Mouse (Mus musculus): ENCODE data around the gene Unc45b.
A peak's percentile ranks its signal among the peaks of the same experiment; 100 is the strongest.
"Not testable (repeated sequence)": the region's sequence is repeated elsewhere in the genome, so short reads cannot be mapped to it uniquely, and the experiment has no call there.

Gene Unc45b

GRCm38 (mm10) chr11:82897478-82897877 lies 12.9 kb upstream of the Unc45b start:
- DNase-seq (ENCODE audit: low read depth): peak; percentile 32

- DNase-seq (ENCODE audit: low read depth): no peak
Observed at GRCm38 (mm10) chr11:82899720-82900119, 10.6 kb upstream of the Unc45b start.

DNA sequence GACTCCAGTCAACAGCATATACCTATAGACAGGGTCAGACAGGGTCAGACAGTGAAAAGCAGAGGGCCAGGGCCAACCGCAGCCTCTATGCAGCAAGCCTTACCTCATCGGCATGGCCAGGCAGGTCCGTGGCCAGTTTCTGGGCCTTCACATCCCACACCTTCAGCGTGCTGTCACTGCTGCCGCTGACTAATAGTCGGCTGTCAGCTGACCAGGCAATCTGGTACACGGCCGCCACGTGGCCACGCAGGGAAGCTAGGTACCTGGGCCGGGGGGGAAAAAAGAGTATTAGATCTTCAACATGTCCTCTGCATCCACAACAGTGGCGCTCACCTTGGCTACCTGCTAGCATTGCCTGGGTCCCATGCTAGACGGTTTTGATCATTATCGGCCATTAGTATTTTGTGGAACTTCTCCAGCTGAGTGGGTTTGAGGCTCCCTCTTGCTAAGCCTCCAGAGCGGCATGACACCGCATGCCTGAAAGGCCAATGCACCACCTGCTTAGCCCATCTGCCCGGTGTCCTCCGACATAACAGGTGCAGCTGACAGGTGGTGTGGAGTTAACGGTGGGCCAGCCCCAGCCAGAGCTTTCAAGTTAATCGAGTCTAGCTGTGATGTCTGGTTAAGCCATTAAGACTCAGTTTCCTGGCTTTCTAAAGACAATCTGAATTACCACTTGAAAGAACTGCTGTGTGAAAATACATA lies 8.6 kb upstream of the Unc45b start:
- no peak for DNase-seq (ENCODE audit: low read depth)

DNA sequence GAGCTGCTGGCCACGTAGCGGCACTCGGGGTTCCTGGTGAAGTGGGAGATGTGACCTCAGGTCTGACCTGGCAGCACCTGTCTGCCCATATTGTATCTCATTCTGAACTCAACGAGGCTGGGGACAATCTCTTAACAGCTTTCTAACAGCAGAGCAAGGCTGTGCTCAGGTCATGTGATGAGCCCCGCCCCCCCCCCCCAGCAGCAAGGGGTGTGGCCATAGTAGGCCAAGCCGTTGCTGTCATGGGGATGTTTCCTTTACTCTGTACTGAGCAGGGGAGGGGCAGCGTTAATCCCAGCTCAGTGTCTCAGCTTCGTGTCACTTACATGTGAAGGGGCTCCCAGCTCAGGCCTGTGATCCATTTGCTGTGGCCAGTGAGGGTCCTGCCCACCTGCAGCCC lies 5.4 kb upstream of the Unc45b start:
- DNase-seq (ENCODE audit: low read depth): no peak

DNA sequence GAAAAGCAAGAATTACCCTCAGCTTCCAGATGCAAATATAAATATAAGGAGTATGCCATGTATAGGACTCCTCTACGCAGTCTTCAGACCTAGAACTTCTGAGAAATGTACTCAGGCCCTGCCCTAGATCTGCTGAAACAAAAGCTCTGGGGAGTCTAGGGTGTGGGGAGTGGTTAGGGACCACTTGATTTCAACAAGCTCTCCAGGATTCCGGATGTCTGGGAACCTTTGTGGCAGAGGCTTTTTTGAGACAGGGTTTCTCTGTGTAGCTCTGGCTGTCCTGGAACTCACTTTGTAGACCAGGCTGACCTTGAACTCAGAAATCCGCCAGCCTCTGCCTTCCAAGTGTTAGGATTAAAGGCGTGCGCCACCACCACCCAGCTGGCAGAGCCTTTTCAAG lies 4.5 kb upstream of the Unc45b start:
- no peak for DNase-seq (ENCODE audit: low read depth)

DNA sequence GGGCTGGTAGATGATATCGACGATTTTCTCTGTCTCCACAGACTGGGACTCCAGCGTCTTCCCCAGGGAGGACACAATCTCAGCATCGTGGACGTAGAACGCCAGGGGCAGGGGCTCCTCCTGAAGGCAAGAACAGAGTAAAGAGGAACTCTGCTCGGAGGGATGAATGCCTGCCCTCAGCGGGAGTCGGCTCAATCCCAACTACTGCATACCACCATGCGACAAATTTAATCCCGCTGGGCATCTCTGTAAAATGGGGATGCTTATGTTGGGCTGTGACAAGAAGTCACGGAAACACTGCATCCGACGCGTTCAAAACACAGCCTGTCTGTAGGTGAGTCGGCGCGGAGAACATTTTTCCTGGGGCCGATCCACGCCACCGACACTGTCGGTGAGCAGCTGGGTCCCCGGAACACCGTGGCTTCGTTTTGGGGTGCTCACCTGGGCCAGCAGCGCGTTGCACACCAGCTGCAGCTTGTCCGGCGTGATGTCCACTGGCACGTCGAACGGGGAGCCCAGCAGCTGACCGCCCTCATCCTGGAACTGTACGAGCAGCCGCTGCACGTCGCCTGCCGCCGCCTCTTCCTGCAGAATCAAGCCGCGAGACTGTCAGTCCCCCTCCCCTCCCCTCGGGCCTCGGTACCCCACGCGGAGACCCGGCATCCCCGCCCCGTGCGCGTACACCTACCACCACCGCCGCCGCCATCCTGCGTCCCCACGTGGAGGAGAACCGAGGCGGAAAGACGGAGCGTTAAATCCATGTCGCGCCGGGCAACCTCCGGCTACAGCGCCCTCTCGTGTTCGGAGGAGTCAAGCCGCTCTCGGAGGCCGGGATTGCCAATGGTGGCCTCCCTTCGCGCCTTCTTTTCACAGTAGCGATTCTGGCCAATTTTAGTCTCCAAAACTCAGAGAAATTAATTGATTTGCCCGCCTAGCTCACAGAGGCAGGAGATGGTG lies 2.4 kb upstream of the Unc45b start, which contains the start of gene Nle1:
TSS of gene Nle1 (minus strand) at position 761 of the 957 bp plus-strand sequence.
- DNase-seq (ENCODE audit: low read depth): peak; percentile 91

DNA sequence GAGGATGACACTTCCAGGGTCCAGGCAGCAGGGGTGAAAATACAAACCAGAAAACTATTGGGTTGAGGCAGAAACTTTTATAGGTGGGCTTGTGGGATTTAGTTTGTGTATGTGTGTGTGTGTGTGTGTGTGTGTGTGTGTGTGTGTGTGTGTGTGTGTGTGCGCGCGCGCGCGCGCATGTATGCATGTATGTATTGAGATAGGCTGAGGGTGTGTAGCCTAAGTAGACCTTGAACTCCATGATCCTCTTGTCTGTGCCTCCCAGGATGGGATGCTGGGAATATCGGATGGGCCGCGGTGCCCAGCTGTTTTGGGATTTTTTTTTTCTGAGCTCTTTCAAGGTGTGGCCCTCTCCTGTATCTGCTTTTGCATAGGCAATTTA lies 1.8 kb upstream of the Unc45b start:
- DNase-seq (ENCODE audit: low read depth): no peak

- no peak for DNase-seq (ENCODE audit: low read depth)
Observed at GRCm38 (mm10) chr11:82910679-82911389, 484 bp downstream of the Unc45b start.

DNA sequence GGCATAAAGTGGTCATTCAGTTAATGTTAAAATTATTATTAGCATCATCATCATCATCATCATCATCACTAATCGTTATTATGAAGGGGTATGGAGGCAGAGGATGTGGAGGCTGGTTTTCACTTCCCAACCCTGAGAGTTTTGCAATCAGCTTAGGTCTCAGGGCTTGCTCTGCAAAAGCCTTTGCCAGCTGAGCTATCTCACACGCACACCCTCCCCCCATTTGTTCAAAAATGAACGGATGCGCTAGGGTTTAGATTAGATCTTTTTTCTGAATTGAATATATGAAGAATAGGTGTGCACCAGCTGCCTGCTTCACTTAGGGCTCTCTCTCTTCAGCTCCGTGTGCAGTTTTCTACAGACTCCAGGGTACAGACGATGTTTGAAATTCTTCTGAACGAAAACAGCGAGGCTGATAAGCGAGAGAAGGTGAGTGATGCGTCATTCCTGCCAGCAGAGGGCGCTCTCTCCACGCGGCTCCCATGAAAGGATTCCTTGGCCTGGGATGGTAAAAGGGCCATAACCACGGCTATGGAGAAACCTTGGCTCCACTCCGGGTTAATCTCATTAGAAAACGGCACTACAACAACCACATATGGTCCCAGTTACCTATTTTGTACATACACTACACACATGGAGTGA lies 4.5 kb downstream of the Unc45b start:
- DNase-seq (ENCODE audit: low read depth): peak; percentile 79

- DNase-seq (ENCODE audit: low read depth): no peak
Observed at GRCm38 (mm10) chr11:82920768-82921167, 10.4 kb downstream of the Unc45b start.

DNA sequence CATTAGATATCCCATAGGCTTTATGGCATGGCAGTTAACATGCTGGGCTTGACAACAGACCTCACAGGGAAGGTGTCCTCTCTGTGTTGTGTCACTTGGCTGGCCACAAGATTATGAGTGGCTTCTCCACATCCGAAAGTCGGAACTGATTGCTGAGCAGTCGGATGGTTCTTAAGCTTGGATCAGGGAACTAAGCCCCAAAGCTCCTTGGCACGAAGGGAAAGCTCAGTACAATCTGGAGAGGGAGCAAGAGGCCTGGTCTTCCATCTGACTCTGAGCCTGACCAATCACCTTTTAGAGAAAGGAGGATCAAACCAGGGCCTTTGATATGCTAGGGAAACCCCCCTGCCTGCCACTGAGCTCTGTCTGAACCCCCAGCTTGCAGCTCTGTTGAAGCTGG lies 11.3 kb downstream of the Unc45b start:
- DNase-seq (ENCODE audit: low read depth): no peak

- DNase-seq (ENCODE audit: low read depth): not testable (repeated sequence)
Observed at GRCm38 (mm10) chr11:82923910-82924309, 13.6 kb downstream of the Unc45b start.

GRCm38 (mm10) chr11:82928897-82929632 lies 18.7 kb downstream of the Unc45b start:
- no peak for DNase-seq (ENCODE audit: low read depth)

- no peak for DNase-seq (ENCODE audit: low read depth)
Observed at GRCm38 (mm10) chr11:82929633-82929950, 19.2 kb downstream of the Unc45b start.

GRCm38 (mm10) chr11:82930391-82930955 lies 20.1 kb downstream of the Unc45b start:
- DNase-seq (ENCODE audit: low read depth): not testable (repeated sequence)

DNA sequence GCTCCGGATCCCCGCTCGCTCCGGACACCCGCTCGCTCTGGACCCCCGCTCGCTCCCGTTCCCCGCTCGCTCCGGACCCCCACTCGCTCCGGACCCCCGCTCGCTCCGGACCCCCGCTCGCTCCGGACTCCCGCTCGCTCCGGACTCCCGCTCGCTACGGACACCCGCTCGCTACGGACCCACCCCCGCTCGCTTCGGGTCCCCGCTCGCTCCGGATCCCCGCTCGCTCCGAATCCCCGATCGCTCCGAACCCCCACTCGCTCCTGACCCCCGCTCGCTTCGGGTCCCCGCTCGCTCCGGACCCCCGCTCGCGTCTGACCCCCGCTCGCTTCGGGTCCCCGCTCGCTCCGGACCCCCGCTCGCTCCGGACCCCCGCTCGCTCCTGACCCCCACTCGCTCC lies 20.8 kb downstream of the Unc45b start:
- DNase-seq (ENCODE audit: low read depth): not testable (repeated sequence)

GRCm38 (mm10) chr11:82931671-82932450 lies 21.5 kb downstream of the Unc45b start:
- not testable (repeated sequence) for DNase-seq (ENCODE audit: low read depth)

GRCm38 (mm10) chr11:82933186-82933585 lies 22.8 kb downstream of the Unc45b start:
- no peak for DNase-seq (ENCODE audit: low read depth)

DNA sequence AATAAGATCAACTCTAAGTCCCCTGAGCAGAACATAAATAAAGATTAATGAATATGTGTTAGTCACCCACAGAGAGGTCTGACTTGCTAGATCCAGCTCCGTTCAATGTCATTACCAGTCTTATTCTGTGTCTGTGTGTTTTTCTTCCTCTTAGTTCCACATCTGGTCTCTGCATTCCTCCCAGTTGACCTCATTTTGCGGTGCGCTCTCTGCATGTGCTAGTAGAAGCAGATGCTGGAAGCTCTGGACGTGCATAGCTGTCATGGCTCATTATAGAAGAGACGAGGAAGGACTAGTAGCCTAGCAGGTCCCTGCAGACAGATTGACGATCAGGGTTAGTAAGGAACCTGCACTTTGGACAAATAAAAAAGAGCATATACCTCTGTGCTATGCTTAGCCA lies 33.0 kb downstream of the Unc45b start:
- no peak for DNase-seq (ENCODE audit: low read depth)

- no peak for DNase-seq (ENCODE audit: low read depth)
Observed at GRCm38 (mm10) chr11:82945636-82946035, 35.3 kb downstream of the Unc45b start.
